Mouse (Mus musculus) liver, embryonic 15.5 days (tissue): Measurements from ENCODE around the gene Hbb-bh2. TPM values are rescaled to one million over a fixed set of nuclear protein-coding genes. Genes with fewer than 3 reads are reported as not detected.

Source experiments
- ATAC-seq: fragments of 200-750 bp; cut with Nextera tagmentation; 2 replicates; pipeline ENCODE4 v1.8.0; 2017; ENCODE audit warnings: moderate number of reproducible peaks, mild to moderate bottlenecking, moderate library complexity; ENCODE audit not compliant: insufficient read depth
- H3K27ac ChIP-seq: fragments of 300-500 bp; sonication (generic); replicated peaks from 2 replicates; pipeline ENCODE4 v1.5.1; 2015; ENCODE audit warnings: mild to moderate bottlenecking, inconsistent platforms
- H3K27me3 ChIP-seq: fragments of 300-500 bp; sonication (generic); 2 replicates; pipeline ENCODE4 v1.6.1; 2015; ENCODE audit warnings: mild to moderate bottlenecking, inconsistent platforms
- H3K36me3 ChIP-seq: fragments of 300-500 bp; sonication (generic); replicated peaks from 2 replicates; pipeline ENCODE4 v1.6.1; 2015; ENCODE audit warnings: moderate library complexity, mild to moderate bottlenecking, inconsistent platforms
- H3K4me1 ChIP-seq: fragments of 300-500 bp; sonication (generic); replicated peaks from 2 replicates; pipeline ENCODE4 v1.6.1; 2015; ENCODE audit warnings: inconsistent platforms
- H3K4me2 ChIP-seq: fragments of 300-500 bp; sonication (generic); 2 replicates; pipeline ENCODE4 v1.6.1; 2015; ENCODE audit warnings: moderate library complexity, mild to moderate bottlenecking, inconsistent platforms
- H3K4me3 ChIP-seq: fragments of 300-500 bp; sonication (generic); replicated peaks from 2 replicates; pipeline ENCODE4 v1.5.1; 2015; ENCODE audit warnings: mild to moderate bottlenecking, inconsistent platforms
- H3K9ac ChIP-seq: fragments of 300-500 bp; sonication (generic); 2 replicates; pipeline ENCODE4 v1.6.1; 2015; ENCODE audit warnings: moderate library complexity, mild to moderate bottlenecking, inconsistent platforms
- H3K9me3 ChIP-seq: fragments of 300-500 bp; sonication (generic); replicated peaks from 2 replicates; pipeline ENCODE4 v1.6.1; 2016; ENCODE audit warnings: inconsistent platforms
- WGBS: fragments of 180-500 bp; shearing (Covaris S2); methylation state at CpG from one replicate; pipeline ENCODE4 v1.1.7; 2015; ENCODE audit warnings: mixed read lengths; ENCODE audit not compliant: insufficient replicate concordance; 5-methylcytosine and 5-hydroxymethylcytosine counted together
- polyA plus RNA-seq: library from polyadenylated mRNA; unstranded; fragments of >200 nt; fragmentation: Nextera tagmentation; extraction: Ambion mirVana; gene quantifications from 2 replicates; pipeline ENCODE4 v1.2.1, GENCODE M21; 2015

The Hbb-bh2 gene
- polyA plus RNA-seq = not detected in 2 replicates

DNA sequence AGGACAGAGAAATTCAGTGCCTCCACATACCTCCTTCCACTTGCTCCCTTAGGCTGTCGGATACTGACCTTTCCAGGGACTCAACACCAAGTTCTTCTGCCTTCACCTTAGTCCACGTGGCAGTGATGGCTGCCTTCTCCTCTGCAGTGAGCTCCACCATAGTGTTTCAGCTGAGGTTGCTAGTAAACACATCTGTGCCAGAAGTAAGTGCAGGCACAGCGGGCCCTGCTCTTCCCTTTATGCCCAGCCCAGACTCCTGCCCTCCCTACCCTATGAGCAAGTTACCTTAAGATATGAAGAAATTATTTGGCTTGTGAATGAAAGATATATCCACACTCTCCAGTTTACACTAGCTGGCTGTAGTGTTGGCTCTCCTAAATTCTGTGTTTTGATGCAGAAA is at the start of gene Hbb-bh2:
Gene Hbb-bh2, minus strand, starts transcription at position 253 of the 400 bp plus-strand sequence.
- ATAC-seq = peak; percentile 20; the same call in 1 of the 2 replicates
- Histone ChIP-seq H3K9me3 (no peaks in the 10 kb centered on the region), H3K4me1 (peaks cover 29% of the 10 kb centered on the region), H3K36me3 (no peaks in the 10 kb centered on the region), H3K4me3 (no peak within 1 kb of the TSS), H3K9ac (peak within 1 kb of the TSS; percentile 19; the same call in 1 of the 2 replicates), H3K4me2 (no peak within 1 kb of the TSS), H3K27ac (peak within 1 kb of the TSS; percentile 67), H3K27me3 (no peaks in the 10 kb centered on the region)
- 60% methylated on average over 3 of the region's 3 CpGs for WGBS

DNA sequence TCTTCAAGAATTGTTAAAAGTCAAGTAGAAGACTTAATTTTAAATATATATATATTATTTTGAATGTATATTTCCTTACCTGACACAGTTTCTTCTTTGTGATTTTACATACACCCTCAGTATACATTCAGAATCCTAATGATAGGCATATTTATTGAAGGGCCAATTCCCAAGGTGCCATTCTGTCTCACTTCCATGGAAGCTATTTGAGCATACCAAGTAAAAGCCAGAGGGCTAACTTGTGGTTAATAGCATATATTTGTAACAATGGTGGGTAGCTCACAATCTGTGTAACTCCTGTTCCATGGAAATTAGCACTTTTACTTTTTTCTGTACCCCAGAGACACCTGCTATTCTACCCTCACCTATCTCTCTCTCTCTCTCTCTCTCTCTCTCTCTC is 45.8 kb upstream of the Hbb-bh2 start, which contains the start of gene Olfr66:
Gene Olfr66, minus strand, starts transcription at position 101 of the 400 bp plus-strand sequence.
- no peak within 1 kb of the TSS for H3K4me3 ChIP-seq
- ATAC-seq = no peak
- H3K9me3 ChIP-seq = no peaks in the 10 kb centered on the region
- no peak within 1 kb of the TSS for H3K9ac ChIP-seq
- peaks cover 9% of the 10 kb centered on the region for H3K27me3 ChIP-seq
- no peak within 1 kb of the TSS for H3K27ac ChIP-seq
- H3K4me1 ChIP-seq = no peaks in the 10 kb centered on the region
- H3K36me3 ChIP-seq = no peaks in the 10 kb centered on the region
- no peak within 1 kb of the TSS for H3K4me2 ChIP-seq

DNA sequence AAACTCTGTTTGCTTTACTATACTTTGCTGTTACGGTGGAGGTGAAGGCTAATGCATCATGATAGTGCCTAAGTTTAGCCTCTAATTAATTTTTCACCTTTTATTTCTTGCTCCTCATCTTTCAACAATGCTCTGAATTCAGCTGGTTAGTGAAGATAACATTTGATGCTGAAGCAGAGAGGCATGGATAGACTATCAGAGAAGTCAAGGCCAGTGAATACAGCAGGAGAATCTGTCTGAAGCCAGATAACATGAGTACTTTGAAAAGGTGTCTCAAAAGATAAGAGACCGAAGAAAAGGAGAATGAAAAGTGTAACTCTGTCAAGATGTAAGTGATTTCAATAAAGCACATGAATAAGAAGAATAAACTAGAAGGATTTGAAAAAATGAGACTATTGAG is 36.8 kb upstream of the Hbb-bh2 start:
- H3K4me3 ChIP-seq = no peak overlapping the region
- H3K9me3 ChIP-seq = no peaks in the 10 kb centered on the region
- H3K36me3 ChIP-seq = no peaks in the 10 kb centered on the region
- peaks cover 6% of the 10 kb centered on the region; the same call in 1 of the 2 replicates for H3K27me3 ChIP-seq
- ATAC-seq = peak; percentile 90
- WGBS = 26% methylated on average over 2 of the region's 2 CpGs
- peaks cover 53% of the 10 kb centered on the region for H3K4me1 ChIP-seq
- H3K27ac ChIP-seq = peak overlapping the region; percentile 87
- H3K4me2 ChIP-seq = no peak overlapping the region
- no peak overlapping the region for H3K9ac ChIP-seq

DNA sequence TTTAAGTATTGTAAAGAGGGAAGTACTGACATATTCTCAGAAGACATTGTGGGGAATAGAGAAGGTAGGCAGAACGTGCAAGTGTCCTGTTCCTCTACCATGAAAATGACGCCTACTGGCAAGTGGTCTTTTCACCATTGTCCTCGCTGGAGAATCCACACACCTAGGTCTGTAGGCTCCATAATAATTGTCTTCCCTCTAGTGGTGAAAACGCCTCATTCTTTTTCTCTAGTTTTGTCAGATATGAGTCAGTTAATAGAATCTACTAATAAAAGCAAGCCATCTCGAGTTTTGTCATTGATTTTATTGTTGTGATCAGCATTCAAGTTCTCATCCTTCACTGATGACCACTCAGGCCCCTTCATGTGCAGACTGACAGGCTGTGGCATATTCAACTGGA is 34.1 kb upstream of the Hbb-bh2 start:
- Histone ChIP-seq H3K4me3 (no peak overlapping the region), H3K9me3 (no peaks in the 10 kb centered on the region), H3K4me2 (peak overlapping the region; percentile 16; the same call in 1 of the 2 replicates), H3K9ac (peak overlapping the region; percentile 40; the same call in 1 of the 2 replicates), H3K27me3 (no peaks in the 10 kb centered on the region), H3K36me3 (no peaks in the 10 kb centered on the region), H3K4me1 (peaks cover 65% of the 10 kb centered on the region), H3K27ac (peak overlapping the region; percentile 88)
- ATAC-seq = no peak
- WGBS = 17% methylated on average over 5 of the region's 5 CpGs

DNA sequence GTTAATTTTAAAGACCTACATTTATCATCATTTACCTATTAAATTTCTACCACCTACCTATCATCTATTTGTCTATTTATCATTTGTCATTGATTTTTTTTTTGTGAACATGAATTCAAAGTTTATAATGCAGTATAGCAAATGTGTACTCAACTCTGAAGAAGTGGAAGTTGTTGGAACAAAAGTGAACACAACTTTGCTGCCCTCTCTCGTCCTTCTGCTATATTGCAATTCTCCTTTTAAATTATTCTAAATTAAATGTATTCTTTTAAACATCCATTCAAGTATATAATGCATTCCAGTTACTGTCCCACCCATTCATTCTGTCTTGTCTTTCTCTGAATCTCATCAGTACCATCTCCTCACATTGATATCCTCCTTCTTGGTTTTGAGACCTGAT is 32.7 kb upstream of the Hbb-bh2 start:
- WGBS = 0% methylated on average over 1 of the region's 1 CpGs
- Histone ChIP-seq H3K4me2 (peak overlapping the region; percentile 48), H3K4me1 (peaks cover 60% of the 10 kb centered on the region)

DNA sequence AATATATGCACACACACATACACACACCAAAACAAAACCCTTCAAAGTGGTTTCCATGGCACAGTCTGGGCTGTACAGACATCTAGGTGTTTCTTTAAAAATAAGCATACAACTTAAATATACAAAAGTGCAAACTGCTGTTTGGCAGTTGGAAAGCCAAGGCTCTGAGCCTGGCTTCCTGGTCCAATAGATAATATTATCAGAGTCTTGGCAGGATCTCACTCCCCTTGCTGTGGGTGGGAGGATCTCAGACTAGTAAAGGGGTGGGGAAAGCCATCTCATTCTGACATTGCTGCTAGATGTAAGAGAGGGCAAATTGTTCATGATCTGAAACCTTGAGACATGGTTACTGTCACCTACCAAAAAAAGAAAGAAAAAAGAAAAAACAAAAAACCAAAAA is 30.3 kb upstream of the Hbb-bh2 start:
- H3K27ac ChIP-seq = peak overlapping the region; percentile 99
- H3K4me2 ChIP-seq = peak overlapping the region; percentile 59

More for the DNA sequence above, 32.7 kb upstream of the Hbb-bh2 start:
- H3K27me3 ChIP-seq = no peaks in the 10 kb centered on the region
- H3K27ac ChIP-seq = peak overlapping the region; percentile 92
- ATAC-seq = no peak
- H3K4me3 ChIP-seq = no peak overlapping the region
- H3K9ac ChIP-seq = peak overlapping the region; percentile 48
- H3K9me3 ChIP-seq = no peaks in the 10 kb centered on the region
- no peaks in the 10 kb centered on the region for H3K36me3 ChIP-seq

DNA sequence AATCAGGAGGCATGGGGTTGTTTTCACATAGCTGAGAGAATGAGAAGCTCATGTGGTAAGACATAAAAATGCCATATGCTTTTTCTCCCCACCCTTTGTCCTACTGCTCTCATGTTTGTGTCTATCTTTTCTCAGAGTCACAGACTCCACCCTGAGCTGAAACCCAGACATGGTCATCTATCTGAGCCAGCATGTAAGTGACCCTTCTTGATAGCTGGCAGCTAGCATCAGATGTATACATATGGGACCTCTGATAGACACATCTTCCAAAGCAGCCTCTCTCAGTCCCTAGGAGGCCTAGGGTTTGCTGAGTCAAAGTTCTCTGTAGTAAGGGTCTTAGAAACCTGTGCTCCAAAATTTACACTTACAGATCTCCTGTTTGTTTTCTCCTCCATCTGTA is 25.4 kb upstream of the Hbb-bh2 start:
- Histone ChIP-seq H3K4me2 (peak overlapping the region; percentile 44), H3K36me3 (no peaks in the 10 kb centered on the region), H3K4me1 (peaks cover 69% of the 10 kb centered on the region), H3K27ac (peak overlapping the region; percentile 96), H3K9me3 (no peaks in the 10 kb centered on the region), H3K27me3 (no peaks in the 10 kb centered on the region), H3K9ac (peak overlapping the region; percentile 53), H3K4me3 (peak overlapping the region; percentile 23)
- ATAC-seq = peak; percentile 89

More for the DNA sequence above, 30.3 kb upstream of the Hbb-bh2 start:
- H3K9ac ChIP-seq = peak overlapping the region; percentile 68
- no peaks in the 10 kb centered on the region for H3K9me3 ChIP-seq
- peaks cover 58% of the 10 kb centered on the region for H3K4me1 ChIP-seq
- peak overlapping the region; percentile 32; the same call in 1 of the 2 replicates for H3K4me3 ChIP-seq
- H3K27me3 ChIP-seq = no peaks in the 10 kb centered on the region
- ATAC-seq = peak; percentile 87
- no peaks in the 10 kb centered on the region for H3K36me3 ChIP-seq

DNA sequence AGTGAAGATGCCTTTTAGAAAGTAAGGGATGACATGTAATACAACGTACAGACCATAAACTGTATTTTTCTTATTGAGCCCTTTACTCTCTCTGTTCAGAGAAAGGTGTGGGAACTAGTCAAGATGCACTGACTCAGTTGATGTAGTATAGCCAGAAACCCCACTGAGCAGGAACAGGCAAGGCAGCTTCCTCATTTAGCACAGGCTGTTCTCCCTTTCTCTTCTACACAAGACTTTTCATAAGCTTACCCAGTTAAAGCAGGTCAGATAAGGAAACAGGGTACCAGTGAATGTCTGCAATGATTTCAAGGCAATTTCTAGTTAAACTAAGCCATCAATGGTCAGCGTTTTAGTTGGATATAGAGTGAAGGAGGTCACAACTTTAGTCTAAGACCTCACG is 21.2 kb upstream of the Hbb-bh2 start:
- H3K9me3 ChIP-seq = no peaks in the 10 kb centered on the region
- H3K27me3 ChIP-seq = no peaks in the 10 kb centered on the region
- H3K27ac ChIP-seq = peak overlapping the region; percentile 95
- no peak overlapping the region for H3K4me3 ChIP-seq
- ATAC-seq = no peak
- peak overlapping the region; percentile 47 for H3K4me2 ChIP-seq
- WGBS = 44% methylated on average over 3 of the region's 3 CpGs
- H3K36me3 ChIP-seq = no peaks in the 10 kb centered on the region
- H3K9ac ChIP-seq = peak overlapping the region; percentile 61
- peaks cover 62% of the 10 kb centered on the region for H3K4me1 ChIP-seq

DNA sequence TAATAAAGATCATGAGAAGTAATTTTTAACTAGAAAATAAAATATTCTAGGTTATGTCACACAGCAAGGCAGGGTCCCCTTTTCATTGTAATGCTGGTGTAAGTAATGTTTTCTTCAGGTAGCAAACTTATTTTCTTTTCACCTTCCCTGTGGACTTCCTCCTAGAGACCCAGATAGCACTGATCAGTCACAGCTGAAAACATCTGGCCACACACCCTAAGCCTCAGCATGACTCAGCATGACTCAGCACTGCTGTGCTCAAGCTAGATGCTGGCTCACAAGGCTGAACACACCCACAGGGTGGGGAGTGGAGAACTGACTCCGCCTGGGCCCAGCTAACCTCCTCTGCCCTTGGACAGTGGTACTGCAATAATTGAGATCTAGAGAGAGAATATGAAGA is 20.5 kb upstream of the Hbb-bh2 start:
- peak overlapping the region; percentile 95 for H3K27ac ChIP-seq
- H3K4me2 ChIP-seq = peak overlapping the region; percentile 47
- H3K9ac ChIP-seq = peak overlapping the region; percentile 46
- H3K4me3 ChIP-seq = no peak overlapping the region
- peaks cover 57% of the 10 kb centered on the region for H3K4me1 ChIP-seq
- H3K27me3 ChIP-seq = no peaks in the 10 kb centered on the region
- peak; percentile 81 for ATAC-seq
- no peaks in the 10 kb centered on the region for H3K9me3 ChIP-seq
- no peaks in the 10 kb centered on the region for H3K36me3 ChIP-seq
- 0% methylated on average over 1 of the region's 1 CpGs for WGBS

DNA sequence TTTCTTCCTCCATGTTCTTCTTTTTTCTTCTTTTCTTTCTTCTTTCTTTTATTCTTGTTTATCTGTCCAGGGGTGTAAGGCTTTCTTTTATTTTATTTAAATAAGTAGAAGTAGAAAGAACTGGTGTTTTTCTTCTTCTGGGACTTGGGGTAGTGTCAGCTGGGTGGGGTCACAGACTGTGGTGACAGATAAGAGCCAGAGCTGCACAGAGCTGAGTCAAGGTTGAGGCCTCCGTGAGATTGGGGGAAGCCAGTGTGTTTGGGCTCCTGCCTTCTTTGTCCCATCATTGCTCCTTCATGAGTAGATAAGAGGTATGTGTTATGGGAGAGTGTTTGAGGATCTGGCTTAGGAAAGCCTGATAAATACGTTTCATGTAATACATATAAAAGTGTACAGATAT is 18.8 kb upstream of the Hbb-bh2 start:
- Histone ChIP-seq H3K4me3 (no peak overlapping the region), H3K9ac (peak overlapping the region; percentile 37), H3K36me3 (no peaks in the 10 kb centered on the region), H3K4me2 (peak overlapping the region; percentile 51), H3K9me3 (no peaks in the 10 kb centered on the region), H3K4me1 (peaks cover 60% of the 10 kb centered on the region), H3K27me3 (no peaks in the 10 kb centered on the region), H3K27ac (peak overlapping the region; percentile 95)
- WGBS = 8% methylated on average over 2 of the region's 2 CpGs
- ATAC-seq = peak; percentile 88

DNA sequence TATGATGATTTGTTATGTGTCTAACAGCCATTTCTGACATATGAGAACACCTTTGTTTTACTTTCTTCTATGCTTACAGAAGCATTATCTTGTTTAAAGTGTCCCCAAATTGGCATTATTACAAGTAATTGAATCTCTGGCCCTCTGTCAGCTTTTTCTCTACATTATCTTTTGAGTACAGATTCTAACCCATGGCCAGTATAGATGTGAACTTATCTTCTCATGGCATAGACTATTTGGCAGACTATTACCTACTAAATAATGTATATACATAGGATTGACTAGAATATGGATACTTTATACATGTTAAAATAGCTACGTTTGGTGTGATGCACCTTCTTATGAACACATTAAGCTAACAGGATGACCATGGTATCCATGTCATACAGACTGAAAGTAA is 14.3 kb upstream of the Hbb-bh2 start:
- Histone ChIP-seq H3K9ac (no peak overlapping the region), H3K4me1 (peaks cover 48% of the 10 kb centered on the region), H3K27ac (peak overlapping the region; percentile 71), H3K36me3 (no peaks in the 10 kb centered on the region), H3K27me3 (no peaks in the 10 kb centered on the region), H3K4me3 (no peak overlapping the region), H3K4me2 (no peak overlapping the region), H3K9me3 (no peaks in the 10 kb centered on the region)
- WGBS = 29% methylated on average over 1 of the region's 1 CpGs
- 0 out of 2 replicates have a peak, but pooled peaks have one; percentile 7 for ATAC-seq

DNA sequence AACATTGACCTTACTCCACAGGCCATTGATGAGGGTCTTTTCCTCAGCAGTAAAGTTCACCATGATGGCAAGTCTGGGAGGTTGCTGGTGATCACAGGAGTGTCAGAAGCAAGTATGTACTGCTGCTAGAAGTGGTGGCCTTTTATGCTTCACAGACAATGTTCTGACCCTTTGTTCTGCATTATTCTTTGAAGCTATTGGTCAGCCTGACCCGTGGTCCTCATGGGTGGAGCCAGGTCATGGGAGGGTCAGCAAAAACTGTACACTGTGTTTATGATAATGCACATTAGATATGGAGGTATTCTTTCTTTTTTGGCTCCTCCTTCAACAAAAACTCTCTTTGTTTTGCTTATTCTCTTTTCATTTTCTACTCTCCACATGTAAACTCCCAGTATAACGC is 12.8 kb upstream of the Hbb-bh2 start, which contains the start of gene Hbb-y:
Gene Hbb-y, minus strand, starts transcription at position 127 of the 400 bp plus-strand sequence.
- Histone ChIP-seq H3K27ac (peak within 1 kb of the TSS; percentile 71), H3K36me3 (no peaks in the 10 kb centered on the region), H3K4me2 (no peak within 1 kb of the TSS), H3K4me1 (peaks cover 46% of the 10 kb centered on the region), H3K4me3 (no peak within 1 kb of the TSS), H3K9ac (no peak within 1 kb of the TSS), H3K9me3 (no peaks in the 10 kb centered on the region), H3K27me3 (no peaks in the 10 kb centered on the region)
- WGBS = 47% methylated on average over 2 of the region's 2 CpGs
- no peak for ATAC-seq
